Mouse (Mus musculus) embryonic facial prominence, embryonic 14.5 days (tissue): ENCODE data around the gene Rassf6. TPM values are rescaled to one million over a fixed set of nuclear protein-coding genes. Genes with fewer than 3 reads are reported as not detected.

Experiments
- ATAC-seq: fragments of 200-750 bp; cut with Nextera tagmentation; 2 replicates; pipeline ENCODE4 v1.8.0; 2017; ENCODE audit warnings: low read depth, moderate number of reproducible peaks, moderate TSS enrichment
- DNase-seq: peaks from one replicate; pipeline ENCODE4 v3.0.0-alpha.2; 2015; ENCODE audit warnings: low spot score
- H3K27ac ChIP-seq: fragments of 300-500 bp; sonication (generic); replicated peaks from 2 replicates; pipeline ENCODE4 v1.5.1; 2014; ENCODE audit warnings: low read depth, mild to moderate bottlenecking, low read length, moderate library complexity
- H3K27me3 ChIP-seq: fragments of 300-500 bp; sonication (generic); replicated peaks from 2 replicates; pipeline ENCODE4 v1.6.1; 2014; ENCODE audit warnings: low read length; ENCODE audit not compliant: control insufficient read depth, insufficient read depth
- H3K36me3 ChIP-seq: fragments of 300-500 bp; sonication (generic); 2 replicates; pipeline ENCODE4 v1.6.1; 2014; ENCODE audit warnings: low read length, mixed read lengths; ENCODE audit not compliant: control insufficient read depth, insufficient read depth
- H3K4me1 ChIP-seq: fragments of 300-500 bp; sonication (generic); 2 replicates; pipeline ENCODE4 v1.6.1; 2014; ENCODE audit warnings: antibody characterized with exemption, low read length; ENCODE audit not compliant: control insufficient read depth, insufficient read depth
- H3K4me2 ChIP-seq: fragments of 300-500 bp; sonication (generic); 2 replicates; pipeline ENCODE4 v1.6.1; 2014; ENCODE audit warnings: low read depth, mild to moderate bottlenecking, low read length, moderate library complexity, mixed read lengths
- H3K4me3 ChIP-seq: fragments of 300-500 bp; sonication (generic); 2 replicates; pipeline ENCODE4 v1.5.1; 2014; ENCODE audit warnings: low read depth, mild to moderate bottlenecking, low read length
- H3K9ac ChIP-seq: fragments of 300-500 bp; sonication (generic); 2 replicates; pipeline ENCODE4 v1.6.1; 2014; ENCODE audit warnings: low read depth, mild to moderate bottlenecking, low read length, moderate library complexity, mixed read lengths
- H3K9me3 ChIP-seq: fragments of 300-500 bp; sonication (generic); 2 replicates; pipeline ENCODE4 v1.6.1; 2016; ENCODE audit warnings: low read length; ENCODE audit not compliant: control insufficient read depth
- WGBS: fragments of 180-500 bp; shearing (Covaris S2); extraction: QIAGEN DNeasy Blood & Tissue Kit; methylation state at CpG from one replicate; pipeline ENCODE4 v1.1.7; 2014; 5-methylcytosine and 5-hydroxymethylcytosine counted together
- polyA plus RNA-seq: library from polyadenylated mRNA; unstranded; fragments of >200 nt; fragmentation: Nextera tagmentation; extraction: Ambion mirVana; gene quantifications from 2 replicates; pipeline ENCODE4 v1.2.1, GENCODE M21; 2014

Gene Rassf6
- polyA plus RNA-seq, 1 experiment from 2014 or later: 2.1 TPM

GRCm38 (mm10) chr5:90660411-90660810, 20.0 kb upstream of the Rassf6 start:
- H3K4me3 ChIP-seq: no peak overlapping the region
- WGBS: 89% methylated on average over 5 of the region's 5 CpGs
- H3K4me2 ChIP-seq: no peak overlapping the region
- H3K36me3 ChIP-seq: no peaks in the 10 kb centered on the region
- no peaks in the 10 kb centered on the region for H3K27me3 ChIP-seq
- no peaks in the 10 kb centered on the region for H3K9me3 ChIP-seq
- H3K4me1 ChIP-seq: no peaks in the 10 kb centered on the region; the same call in 1 of the 2 replicates
- ATAC-seq: no peak
- H3K27ac ChIP-seq: no peak overlapping the region
- H3K9ac ChIP-seq: no peak overlapping the region
- DNase-seq: no peak

- no peaks in the 10 kb centered on the region for H3K36me3 ChIP-seq
- no peak overlapping the region for H3K27ac ChIP-seq
- no peak for DNase-seq
- H3K4me2 ChIP-seq: peak overlapping the region; percentile 38; the same call in 1 of the 2 replicates
- H3K4me3 ChIP-seq: no peak overlapping the region
- H3K4me1 ChIP-seq: no peaks in the 10 kb centered on the region; the same call in 1 of the 2 replicates
- WGBS: 58% methylated on average over 6 of the region's 6 CpGs
- no peak for ATAC-seq
- no peaks in the 10 kb centered on the region for H3K27me3 ChIP-seq
- H3K9me3 ChIP-seq: no peaks in the 10 kb centered on the region
- H3K9ac ChIP-seq: no peak overlapping the region
Measured at GRCm38 (mm10) chr5:90656681-90657080, 16.2 kb upstream of the Rassf6 start.

DNA sequence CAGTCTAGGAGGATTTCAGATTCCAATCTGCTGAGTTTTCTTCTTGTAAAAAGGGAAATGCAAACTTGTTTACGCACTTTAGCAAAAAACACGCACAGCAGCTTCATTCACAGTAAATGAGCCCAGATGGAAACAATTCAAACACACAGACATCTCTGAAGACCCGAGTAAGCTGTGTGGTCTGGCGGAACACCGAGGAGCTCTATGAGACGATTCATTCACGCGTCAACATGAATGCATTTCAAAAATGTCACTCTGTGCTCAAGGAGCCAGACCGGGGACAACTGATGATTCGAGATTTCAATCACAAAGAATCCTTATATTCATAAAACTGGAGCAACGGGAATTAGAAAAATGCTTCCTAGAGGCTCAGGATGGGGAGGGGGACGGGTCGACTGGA, 15.4 kb upstream of the Rassf6 start:
- Histone ChIP-seq H3K4me1 (no peaks in the 10 kb centered on the region; the same call in 1 of the 2 replicates), H3K4me3 (no peak overlapping the region), H3K9ac (no peak overlapping the region), H3K27ac (no peak overlapping the region), H3K9me3 (no peaks in the 10 kb centered on the region), H3K36me3 (no peaks in the 10 kb centered on the region), H3K4me2 (peak overlapping the region; percentile 38), H3K27me3 (no peaks in the 10 kb centered on the region)
- 30% methylated on average over 13 of the region's 13 CpGs for WGBS
- ATAC-seq (no peak), DNase-seq (peak; percentile 75)

DNA sequence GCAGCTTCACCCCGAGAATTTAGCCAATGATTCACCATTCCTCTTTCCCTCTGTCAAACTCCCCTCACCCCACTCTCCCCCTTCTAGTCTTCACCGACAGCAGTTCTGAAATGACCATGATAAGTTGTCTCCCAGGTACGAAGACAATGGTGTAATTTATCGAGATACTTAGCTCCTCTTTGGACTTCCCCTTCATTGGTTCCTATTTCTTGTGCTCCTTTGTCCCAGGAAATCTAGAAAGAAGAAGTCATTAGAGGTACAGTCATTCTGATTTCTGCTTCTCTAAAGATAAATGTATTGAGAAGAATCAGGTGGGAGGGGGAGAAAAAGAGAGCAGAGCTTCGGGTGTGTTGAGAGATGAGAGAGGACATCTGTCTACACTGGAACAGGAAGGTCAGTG, 14.3 kb upstream of the Rassf6 start:
- no peaks in the 10 kb centered on the region for H3K36me3 ChIP-seq

DNA sequence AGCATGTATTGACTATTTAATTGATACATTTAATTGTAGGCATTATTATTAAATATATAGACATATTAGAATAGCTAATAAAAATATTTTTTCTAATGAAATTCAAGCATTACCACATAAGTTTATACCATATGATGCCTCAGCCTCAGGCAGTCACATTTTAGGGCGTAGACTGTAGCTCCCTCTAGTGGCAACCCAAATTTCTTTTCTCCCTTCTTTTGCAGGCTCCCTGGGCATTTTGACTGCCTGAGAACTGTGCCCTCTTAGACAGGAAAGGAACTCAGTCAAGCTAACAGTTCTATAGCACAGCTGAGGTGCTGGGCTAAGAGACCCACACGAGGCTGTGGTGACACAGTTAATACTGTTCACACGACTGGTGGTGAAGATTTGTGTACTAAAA, 12.3 kb upstream of the Rassf6 start:
- H3K4me1 ChIP-seq: no peaks in the 10 kb centered on the region; the same call in 1 of the 2 replicates
- no peak overlapping the region for H3K4me2 ChIP-seq
- ATAC-seq (0 out of 2 replicates have a peak, but pooled peaks have one; percentile 68), DNase-seq (peak; percentile 61)
- H3K9me3 ChIP-seq: no peaks in the 10 kb centered on the region
- no peak overlapping the region for H3K9ac ChIP-seq
- no peaks in the 10 kb centered on the region for H3K27me3 ChIP-seq
- H3K4me3 ChIP-seq: no peak overlapping the region
- no peak overlapping the region for H3K27ac ChIP-seq
- H3K36me3 ChIP-seq: no peaks in the 10 kb centered on the region
- WGBS: 9% methylated on average over 3 of the region's 3 CpGs

More for the DNA sequence above, 14.3 kb upstream of the Rassf6 start:
- Histone ChIP-seq H3K4me2 (no peak overlapping the region), H3K9ac (no peak overlapping the region), H3K4me3 (no peak overlapping the region), H3K27ac (no peak overlapping the region), H3K9me3 (no peaks in the 10 kb centered on the region), H3K27me3 (no peaks in the 10 kb centered on the region), H3K4me1 (no peaks in the 10 kb centered on the region; the same call in 1 of the 2 replicates)
- DNase-seq (no peak), ATAC-seq (no peak)
- 71% methylated on average over 5 of the region's 5 CpGs for WGBS

DNA sequence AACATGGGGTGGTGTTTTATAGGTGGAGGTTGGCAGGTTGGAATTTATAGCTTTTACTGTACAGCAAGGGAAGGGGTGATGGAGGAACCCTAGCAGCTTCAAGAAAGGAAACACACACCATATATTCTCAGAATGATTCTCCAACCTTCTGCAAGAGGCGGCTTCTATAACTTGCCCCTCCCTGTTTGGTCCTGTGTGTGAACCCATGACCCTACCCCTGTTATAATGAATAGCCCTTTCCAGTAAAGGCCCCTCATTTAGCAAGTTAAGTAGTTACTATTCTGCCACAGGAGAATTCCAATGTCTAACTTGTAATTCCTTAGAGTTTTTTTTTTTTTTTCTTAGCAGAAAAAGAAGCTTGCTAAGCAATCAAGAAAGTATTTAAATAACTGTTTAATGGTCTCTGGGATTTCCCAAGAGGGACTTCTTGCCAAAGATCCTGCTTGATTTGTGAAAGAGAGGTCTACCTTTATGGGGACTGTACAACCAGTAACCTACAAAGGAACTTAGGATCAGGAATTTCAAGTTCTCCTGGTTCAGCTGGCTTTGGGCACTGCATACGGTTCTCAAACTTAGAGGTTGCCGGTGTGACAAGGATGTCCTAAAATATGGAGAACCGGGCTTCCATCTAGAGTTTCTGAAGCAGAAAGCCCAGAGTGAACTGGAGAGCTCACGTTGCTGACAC, 10.2 kb upstream of the Rassf6 start:
- WGBS: 76% methylated on average over 5 of the region's 5 CpGs
- Histone ChIP-seq H3K4me2 (no peak overlapping the region), H3K36me3 (no peaks in the 10 kb centered on the region), H3K4me3 (no peak overlapping the region), H3K27me3 (no peaks in the 10 kb centered on the region), H3K4me1 (no peaks in the 10 kb centered on the region), H3K9me3 (no peaks in the 10 kb centered on the region), H3K27ac (no peak overlapping the region), H3K9ac (no peak overlapping the region)
- peak; percentile 21 for DNase-seq
- ATAC-seq: no peak

DNA sequence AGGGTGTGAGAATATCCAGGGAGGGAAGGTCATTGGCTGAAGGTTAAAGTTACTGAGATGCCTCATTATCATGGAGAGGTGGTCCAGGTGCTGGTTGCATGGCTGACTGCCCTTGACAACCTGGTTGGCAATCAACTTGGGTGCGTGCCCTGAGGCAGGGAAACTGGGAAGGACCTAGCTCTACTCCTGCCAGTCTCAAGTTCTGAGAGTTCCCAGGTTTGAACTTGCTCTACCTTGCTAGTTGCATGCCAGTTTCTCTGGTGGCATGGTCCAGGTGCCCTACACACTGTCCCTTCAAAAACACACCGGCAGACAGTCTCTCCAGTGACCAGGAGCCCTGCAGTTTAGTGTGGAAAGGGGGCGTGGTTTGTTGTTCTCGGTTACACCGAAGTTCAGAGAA, 7.0 kb upstream of the Rassf6 start:
- DNase-seq (no peak), ATAC-seq (no peak)
- WGBS: 67% methylated on average over 5 of the region's 5 CpGs
- Histone ChIP-seq H3K4me3 (no peak overlapping the region), H3K27ac (no peak overlapping the region), H3K36me3 (no peaks in the 10 kb centered on the region), H3K4me2 (no peak overlapping the region), H3K9ac (no peak overlapping the region), H3K27me3 (no peaks in the 10 kb centered on the region), H3K4me1 (no peaks in the 10 kb centered on the region), H3K9me3 (no peaks in the 10 kb centered on the region)

DNA sequence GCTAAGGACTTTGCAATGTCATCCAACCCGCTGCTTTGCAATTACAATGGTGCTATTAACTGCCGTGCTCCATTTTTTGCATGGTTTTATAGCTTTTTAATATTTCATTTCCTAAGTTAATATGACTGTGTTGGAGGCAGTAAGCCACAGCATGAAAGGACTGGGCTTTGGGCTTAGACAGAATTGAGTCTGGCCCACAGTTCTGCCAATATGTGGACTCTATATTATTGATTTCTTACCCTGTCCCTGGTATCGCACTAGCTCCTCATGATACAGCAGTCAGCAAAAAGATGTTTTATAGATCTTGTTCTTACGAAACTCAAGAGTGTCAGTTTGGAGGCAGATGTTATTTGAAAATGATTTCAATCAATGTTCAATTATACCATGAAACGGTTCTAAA, 5.9 kb upstream of the Rassf6 start:
- H3K9me3 ChIP-seq: no peaks in the 10 kb centered on the region
- WGBS: 87% methylated on average over 5 of the region's 5 CpGs
- H3K9ac ChIP-seq: no peak overlapping the region
- H3K27ac ChIP-seq: no peak overlapping the region
- DNase-seq: no peak
- no peaks in the 10 kb centered on the region for H3K4me1 ChIP-seq
- H3K4me2 ChIP-seq: no peak overlapping the region
- H3K4me3 ChIP-seq: no peak overlapping the region
- ATAC-seq: no peak
- H3K27me3 ChIP-seq: no peaks in the 10 kb centered on the region
- no peaks in the 10 kb centered on the region for H3K36me3 ChIP-seq

- Histone ChIP-seq H3K9ac (no peak overlapping the region), H3K4me1 (peaks cover under 1% of the 10 kb centered on the region; the same call in 1 of the 2 replicates), H3K4me3 (no peak overlapping the region), H3K9me3 (no peaks in the 10 kb centered on the region), H3K27me3 (no peaks in the 10 kb centered on the region), H3K27ac (no peak overlapping the region), H3K36me3 (no peaks in the 10 kb centered on the region), H3K4me2 (no peak overlapping the region)
- ATAC-seq (no peak), DNase-seq (no peak)
- WGBS: 70% methylated on average over 3 of the region's 3 CpGs
Measured at GRCm38 (mm10) chr5:90645579-90645978, 5.1 kb upstream of the Rassf6 start.
